Mouse (Mus musculus) lung, postnatal 36 days (tissue): Measurements from ENCODE around the gene Zbtb6.

Experiments
- DNase-seq: peaks from one replicate; pipeline ENCODE4 v3.0.0; 2022; ENCODE audit warnings: mixed read lengths

Gene Zbtb6

GRCm38 (mm10) chr2:37442611-37443591 is at the start of gene Zbtb6, which contains the start of the genes Zbtb26 and Rabgap1:
Zbtb6 (minus strand) TSS chr2:37443171.
Zbtb26 (minus strand) TSS chr2:37443135.
Rabgap1 (plus strand) TSS chr2:37443279.
- DNase-seq = peak; percentile 96

- no peak for DNase-seq
These were observed 46.0 kb upstream of the Zbtb6 start for GRCm38 (mm10) chr2:37488956-37489355.

GRCm38 (mm10) chr2:37486408-37486807 is 43.4 kb upstream of the Zbtb6 start:
- no peak for DNase-seq

- peak; percentile 80 for DNase-seq
These were observed 42.4 kb upstream of the Zbtb6 start for GRCm38 (mm10) chr2:37485370-37485769.

- peak; percentile 2 for DNase-seq
These were observed 41.2 kb upstream of the Zbtb6 start for GRCm38 (mm10) chr2:37484165-37484564.

- no peak for DNase-seq
These were observed 37.1 kb upstream of the Zbtb6 start for GRCm38 (mm10) chr2:37480039-37480438.

GRCm38 (mm10) chr2:37479559-37479958 is 36.6 kb upstream of the Zbtb6 start:
- DNase-seq = no peak

GRCm38 (mm10) chr2:37466266-37466665 is 23.3 kb upstream of the Zbtb6 start:
- no peak for DNase-seq

- no peak for DNase-seq
These were observed 17.7 kb upstream of the Zbtb6 start for GRCm38 (mm10) chr2:37460707-37461106.

GRCm38 (mm10) chr2:37452376-37452760 is 9.4 kb upstream of the Zbtb6 start:
- no peak for DNase-seq

- DNase-seq = peak; percentile 94
These were observed 8.8 kb upstream of the Zbtb6 start for GRCm38 (mm10) chr2:37451667-37452375.

GRCm38 (mm10) chr2:37431609-37432008 is 11.4 kb downstream of the Zbtb6 start:
- no peak for DNase-seq

GRCm38 (mm10) chr2:37430593-37431464 is 12.1 kb downstream of the Zbtb6 start:
- DNase-seq = peak; percentile 93

GRCm38 (mm10) chr2:37423671-37424070 is 19.3 kb downstream of the Zbtb6 start:
- DNase-seq = no peak

GRCm38 (mm10) chr2:37422306-37423304 is 20.4 kb downstream of the Zbtb6 start, which contains the start of gene Rc3h2:
Rc3h2 (minus strand) TSS chr2:37422903.
- DNase-seq = peak; percentile 97

- DNase-seq = no peak
These were observed 21.1 kb downstream of the Zbtb6 start for GRCm38 (mm10) chr2:37421903-37422302.

GRCm38 (mm10) chr2:37395539-37395938 is 47.4 kb downstream of the Zbtb6 start:
- peak; percentile 2 for DNase-seq

- DNase-seq = no peak
These were observed 60.0 kb downstream of the Zbtb6 start for GRCm38 (mm10) chr2:37382921-37383320.

GRCm38 (mm10) chr2:37380189-37380588 is 62.8 kb downstream of the Zbtb6 start:
- peak; percentile 83 for DNase-seq

GRCm38 (mm10) chr2:37376018-37376417 is 67.0 kb downstream of the Zbtb6 start:
- no peak for DNase-seq
